Mouse (Mus musculus): ENCODE measurements at regions not wholly inside any gene's neighbourhood (a gene's known extent, or its start where the extent isn't known, plus 50 kb on each side); places are given as distances from the start of the nearest gene placed in this dataset.
"Not testable (repeated sequence)": the region's sequence is repeated elsewhere in the genome, so short reads cannot be mapped to it uniquely, and the experiment has no call there.

- no peak for DNase-seq
Observed at GRCm38 (mm10) chr10:96373481-96373880, 237.1 kb downstream of the Gm5426 start.

- no peak for DNase-seq
Observed at GRCm38 (mm10) chr10:96374293-96375069, 238.1 kb downstream of the Gm5426 start.

- no peak for DNase-seq
Observed at GRCm38 (mm10) chr10:96375070-96375447, 238.7 kb downstream of the Gm5426 start.

GRCm38 (mm10) chr10:96377549-96377948 lies 239.3 kb upstream of the Btg1 start:
- no peak for DNase-seq

GRCm38 (mm10) chr10:96379016-96379771 lies 237.6 kb upstream of the Btg1 start:
- DNase-seq = no peak

GRCm38 (mm10) chr10:96381664-96382063 lies 235.1 kb upstream of the Btg1 start:
- no peak for DNase-seq

- DNase-seq = no peak
Observed at GRCm38 (mm10) chr10:96391748-96392147, 225.1 kb upstream of the Btg1 start.

- DNase-seq = no peak
Observed at GRCm38 (mm10) chr10:96392836-96393235, 224.0 kb upstream of the Btg1 start.

- DNase-seq = no peak
Observed at GRCm38 (mm10) chr10:96394210-96394609, 222.6 kb upstream of the Btg1 start.

GRCm38 (mm10) chr10:96395017-96395416 lies 221.8 kb upstream of the Btg1 start:
- no peak for DNase-seq

- no peak for DNase-seq
Observed at GRCm38 (mm10) chr10:96397931-96398561, 218.8 kb upstream of the Btg1 start.

GRCm38 (mm10) chr10:96398562-96399288 lies 218.1 kb upstream of the Btg1 start:
- no peak for DNase-seq

- no peak for DNase-seq
Observed at GRCm38 (mm10) chr10:96399636-96400400, 217.0 kb upstream of the Btg1 start.

GRCm38 (mm10) chr10:96400793-96401192 lies 216.0 kb upstream of the Btg1 start:
- DNase-seq = no peak

GRCm38 (mm10) chr10:96406306-96406705 lies 210.5 kb upstream of the Btg1 start:
- no peak for DNase-seq

- no peak for DNase-seq
Observed at GRCm38 (mm10) chr10:96407846-96408245, 209.0 kb upstream of the Btg1 start.

GRCm38 (mm10) chr10:96408250-96408649 lies 208.6 kb upstream of the Btg1 start:
- no peak for DNase-seq

GRCm38 (mm10) chr10:96410028-96410427 lies 206.8 kb upstream of the Btg1 start:
- no peak for DNase-seq

GRCm38 (mm10) chr10:96414807-96415206 lies 202.0 kb upstream of the Btg1 start:
- no peak for DNase-seq

GRCm38 (mm10) chr10:96421506-96421905 lies 195.3 kb upstream of the Btg1 start:
- not testable (repeated sequence) for DNase-seq

- no peak for DNase-seq
Observed at GRCm38 (mm10) chr10:96427407-96427806, 189.4 kb upstream of the Btg1 start.

- no peak for DNase-seq
Observed at GRCm38 (mm10) chr10:96430142-96430541, 186.7 kb upstream of the Btg1 start.
